Mouse (Mus musculus): ENCODE measurements around the gene Nucb1.

DNA sequence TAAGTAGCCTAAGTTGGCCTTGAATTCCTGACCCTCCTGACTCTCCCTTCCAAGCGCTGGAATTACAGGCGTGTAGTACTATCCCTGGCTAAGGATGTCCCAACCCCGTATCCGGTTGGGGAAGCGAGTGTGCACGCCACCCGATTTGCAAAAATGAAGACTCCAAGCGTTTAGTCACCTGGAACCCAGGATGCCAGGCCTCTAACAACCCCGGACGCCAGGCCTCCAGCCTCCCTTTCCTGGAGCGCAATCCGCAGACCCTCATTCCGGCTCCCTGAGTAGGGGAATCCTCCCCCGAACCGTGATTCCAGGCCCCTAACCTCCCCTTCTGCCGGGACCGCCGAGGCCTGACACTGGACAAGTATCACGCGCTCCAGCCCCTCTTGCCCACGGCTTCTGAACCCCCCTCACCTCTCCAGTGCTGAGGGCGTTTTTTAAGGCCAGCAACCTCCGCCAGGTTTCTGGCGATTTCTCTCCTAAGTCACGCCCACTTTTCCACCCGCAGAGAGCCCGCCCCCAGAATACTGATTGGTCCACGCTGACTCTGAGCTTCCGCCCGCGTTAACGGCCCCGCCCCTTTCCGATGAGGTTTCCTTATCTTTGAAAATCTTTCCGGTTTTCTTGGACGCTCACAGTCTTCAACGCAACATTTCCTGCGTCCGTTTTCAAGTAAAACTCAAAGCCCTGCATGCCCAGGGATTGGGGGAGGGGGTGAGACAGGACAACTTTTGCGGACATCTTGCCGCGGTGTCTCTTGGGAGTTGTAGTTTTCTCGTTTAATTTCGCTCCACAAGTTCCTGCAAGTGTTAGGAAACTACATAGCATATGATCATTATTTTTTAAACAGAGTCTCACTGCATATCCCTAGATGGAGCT lies at the start of gene Nucb1:
- TF ChIP-seq CTCF (IDR thresholded peaks at IDR 0.05; ENCODE audit: control insufficient read depth, insufficient read depth, insufficient read length): no peak
- TF ChIP-seq MAX (IDR thresholded peaks at IDR 0.05): no peak
- no peak for TF ChIP-seq MYOD1 (IDR thresholded peaks at IDR 0.05; ENCODE audit: control insufficient read depth, insufficient read length, low read depth)
- no peak for TF ChIP-seq USF1 (IDR thresholded peaks at IDR 0.05; ENCODE audit: low read depth)
- TF ChIP-seq CEBPB (IDR thresholded peaks at IDR 0.05; ENCODE audit: low read depth): no peak
- TF ChIP-seq FOSL1 (IDR thresholded peaks at IDR 0.05; ENCODE audit: insufficient read depth, low read length, poor library complexity, severe bottlenecking): no peak
